Mouse (Mus musculus) G1E (cell line): ENCODE data around the gene Myo1d. TPM values are rescaled to one million over a fixed set of nuclear protein-coding genes. Genes with fewer than 3 reads are reported as not detected.

ENCODE experiments used
- ATAC-seq: 2 replicates; pipeline ENCODE4 v1.8.0; 2016; ENCODE audit warnings: mild to moderate bottlenecking; ENCODE audit not compliant: insufficient number of reproducible peaks, poor library complexity, low FRiP score, severe bottlenecking; ENCODE audit errors: extremely low read depth
- DNase-seq: peaks from one replicate; pipeline ENCODE4 v3.0.0; 2012; ENCODE audit warnings: low spot score
- H3K27me3 ChIP-seq: 2 replicates; pipeline ENCODE4 v1.6.1; 2012; ENCODE audit warnings: mild to moderate bottlenecking, low read length, inconsistent platforms; ENCODE audit not compliant: insufficient read depth
- H3K36me3 ChIP-seq: replicated peaks from 2 replicates; pipeline ENCODE3; 2012; ENCODE audit warnings: mild to moderate bottlenecking, inconsistent platforms
- H3K4me1 ChIP-seq: 2 replicates; pipeline ENCODE4 v1.6.1; 2012; ENCODE audit warnings: low read depth, low read length, inconsistent platforms, mixed read lengths; ENCODE audit not compliant: insufficient read depth
- H3K4me3 ChIP-seq: 2 replicates; pipeline ENCODE4 v1.5.1; 2012; ENCODE audit warnings: low read depth, mild to moderate bottlenecking, inconsistent platforms, low read length, moderate library complexity, mixed read lengths
- H3K9me3 ChIP-seq: replicated peaks from 2 replicates; pipeline ENCODE4 v1.6.1; 2012; ENCODE audit warnings: inconsistent platforms
- CTCF ChIP-seq: IDR thresholded peaks from 2 replicates; pipeline ENCODE4 v1.5.1; 2012; ENCODE audit warnings: low read depth, low read length, inconsistent platforms, mixed read lengths
- GATA1 ChIP-seq: IDR thresholded peaks from 2 replicates; pipeline ENCODE4 v1.6.1; 2012; ENCODE audit warnings: borderline replicate concordance, low read length, inconsistent platforms, mixed read lengths
- GATA2 ChIP-seq: IDR thresholded peaks from 2 replicates; pipeline ENCODE4 v1.6.1; 2012; ENCODE audit warnings: low read depth, low read length, inconsistent platforms, borderline replicate concordance
- POLR2AphosphoS5 ChIP-seq: IDR thresholded peaks from 2 replicates; pipeline ENCODE4 v1.6.1; 2012; ENCODE audit warnings: low read depth, low read length, inconsistent platforms; ENCODE audit not compliant: insufficient replicate concordance
- TAL1 ChIP-seq: conservative IDR thresholded peaks from 2 replicates; pipeline ENCODE4 v1.6.1; 2012; ENCODE audit warnings: low read depth, low read length, inconsistent platforms, mixed read lengths
- polyA plus RNA-seq: library from polyadenylated mRNA; stranded (reverse); fragments of >175 nt; gene quantifications from 2 replicates; pipeline ENCODE4 v1.2.3, GENCODE M21; 2012
- total RNA-seq, 2 experiments: library from RNA; stranded (forward) in 1 of 2; stranded (reverse) in 1 of 2; fragments of 200-1000 nt in 1 of 2; fragments of >200 nt in 1 of 2; fragmentation: Nextera tagmentation in 1 of 2; gene quantifications; 2 replicates each; pipeline ENCODE4 v1.2.3; 2014 to 2017

Myo1d gene
- total and polyA plus RNA-seq, 3 experiments = not detected

GRCm38 (mm10) chr11:80508361-80509175 lies 271.3 kb downstream of the Myo1d start:
- Histone ChIP-seq H3K9me3 (no peaks in the 10 kb centered on the region), H3K4me1 (no peaks in the 10 kb centered on the region), H3K4me3 (no peak overlapping the region), H3K27me3 (peaks cover 8% of the 10 kb centered on the region), H3K36me3 (no peaks in the 10 kb centered on the region)
- no peak for ATAC-seq
- no peak for DNase-seq
- TF ChIP-seq TAL1 (no peak), GATA1 (no peak), GATA2 (no peak), POLR2AphosphoS5 (no peak), CTCF (no peak)

GRCm38 (mm10) chr11:80507791-80508190 lies 272.0 kb downstream of the Myo1d start:
- Histone ChIP-seq H3K27me3 (peaks cover 8% of the 10 kb centered on the region), H3K4me1 (no peaks in the 10 kb centered on the region), H3K4me3 (no peak overlapping the region), H3K36me3 (no peaks in the 10 kb centered on the region), H3K9me3 (no peaks in the 10 kb centered on the region)
- TF ChIP-seq GATA2 = no peak
- TF ChIP-seq TAL1 = no peak
- no peak for TF ChIP-seq CTCF
- TF ChIP-seq POLR2AphosphoS5 = no peak
- no peak for TF ChIP-seq GATA1
- DNase-seq (no peak), ATAC-seq (no peak)

GRCm38 (mm10) chr11:80506483-80506882 lies 273.3 kb downstream of the Myo1d start:
- DNase-seq (no peak), ATAC-seq (no peak)
- TF ChIP-seq GATA1 (no peak), GATA2 (no peak), TAL1 (no peak), CTCF (no peak), POLR2AphosphoS5 (no peak)
- H3K27me3 ChIP-seq = peaks cover 6% of the 10 kb centered on the region
- H3K4me1 ChIP-seq = no peaks in the 10 kb centered on the region
- H3K9me3 ChIP-seq = no peaks in the 10 kb centered on the region
- no peak overlapping the region for H3K4me3 ChIP-seq
- no peaks in the 10 kb centered on the region for H3K36me3 ChIP-seq

GRCm38 (mm10) chr11:80505581-80505980 lies 274.2 kb downstream of the Myo1d start:
- no peak for TF ChIP-seq TAL1
- no peak for TF ChIP-seq GATA2
- no peak for TF ChIP-seq CTCF
- no peak for TF ChIP-seq POLR2AphosphoS5
- TF ChIP-seq GATA1 = no peak
- DNase-seq (no peak), ATAC-seq (no peak)
- Histone ChIP-seq H3K27me3 (peaks cover 3% of the 10 kb centered on the region; the same call in 1 of the 2 replicates), H3K36me3 (no peaks in the 10 kb centered on the region), H3K4me3 (no peak overlapping the region), H3K4me1 (no peaks in the 10 kb centered on the region), H3K9me3 (no peaks in the 10 kb centered on the region)

- H3K36me3 ChIP-seq = no peaks in the 10 kb centered on the region
- TF ChIP-seq POLR2AphosphoS5 (no peak), CTCF (no peak), GATA1 (no peak), TAL1 (no peak)
- H3K27me3 ChIP-seq = peaks cover 3% of the 10 kb centered on the region; the same call in 1 of the 2 replicates
- no peak for DNase-seq
- H3K9me3 ChIP-seq = no peaks in the 10 kb centered on the region
- no peak for ATAC-seq
- no peak overlapping the region for H3K4me3 ChIP-seq
- no peaks in the 10 kb centered on the region for H3K4me1 ChIP-seq
These were observed 275.1 kb downstream of the Myo1d start for GRCm38 (mm10) chr11:80504519-80505385.

- H3K27me3 ChIP-seq = peaks cover 3% of the 10 kb centered on the region; the same call in 1 of the 2 replicates
- H3K4me3 ChIP-seq = no peak overlapping the region
- no peaks in the 10 kb centered on the region for H3K36me3 ChIP-seq
- H3K4me1 ChIP-seq = no peaks in the 10 kb centered on the region
- ATAC-seq (no peak), DNase-seq (no peak)
- no peaks in the 10 kb centered on the region for H3K9me3 ChIP-seq
- TF ChIP-seq POLR2AphosphoS5 (no peak), CTCF (no peak), GATA1 (no peak), GATA2 (no peak), TAL1 (no peak)
These were observed 275.9 kb downstream of the Myo1d start for GRCm38 (mm10) chr11:80503726-80504452.
